Mouse (Mus musculus): ENCODE data around the gene Cycs. TPM values are rescaled to one million over a fixed set of nuclear protein-coding genes. Genes with fewer than 3 reads are reported as not detected.

The Cycs gene
- polyA plus RNA-seq (2012) = 3.7 and 6.4 TPM in 2 replicates

DNA sequence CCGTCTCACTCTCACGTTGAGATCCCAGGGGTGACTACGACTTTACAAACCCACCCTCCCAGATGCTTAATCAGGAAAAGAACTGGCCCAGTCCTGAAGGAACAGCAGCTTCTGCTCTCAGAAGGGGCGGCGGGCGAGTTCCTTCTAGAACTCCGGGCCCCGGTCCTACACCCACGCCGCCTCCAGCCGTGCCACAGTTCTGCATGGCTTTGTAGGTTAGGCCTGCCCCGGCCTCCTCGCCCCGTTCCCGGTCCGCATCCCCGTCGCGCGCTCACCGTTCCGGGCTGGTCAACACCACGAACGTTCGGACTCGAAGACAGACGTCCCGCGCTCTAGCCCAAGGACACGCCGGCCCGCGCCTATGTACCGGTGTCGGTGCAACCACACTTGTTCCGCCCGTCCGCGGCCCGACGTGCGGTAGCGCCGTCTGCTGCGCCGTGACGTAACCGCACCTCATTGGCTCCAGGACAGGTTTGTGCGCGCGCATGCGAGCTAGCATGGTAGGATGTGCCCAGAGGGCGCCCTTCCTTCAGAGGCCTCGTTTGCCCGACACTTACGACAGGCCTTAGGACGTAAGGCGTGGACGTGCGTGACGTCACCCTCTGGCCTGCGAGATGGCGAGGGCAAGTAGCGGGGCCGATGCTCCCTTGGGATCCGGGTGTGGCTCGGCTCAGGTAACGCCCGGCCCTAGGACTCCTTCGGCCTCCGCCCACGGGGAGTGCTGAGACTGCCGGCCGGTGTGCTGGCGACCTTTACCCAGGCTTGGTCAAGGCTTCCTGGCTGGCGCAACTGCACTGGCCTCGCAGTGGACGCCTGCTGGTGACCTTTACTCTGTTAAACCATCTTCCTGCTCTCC lies at the start of gene Cycs:
TSS of gene Cycs (minus strand) at position 398 of the 856 bp plus-strand sequence.
- TF ChIP-seq GATA1 (IDR thresholded peaks at IDR 0.05; ENCODE audit: low read length) = no peak

DNA sequence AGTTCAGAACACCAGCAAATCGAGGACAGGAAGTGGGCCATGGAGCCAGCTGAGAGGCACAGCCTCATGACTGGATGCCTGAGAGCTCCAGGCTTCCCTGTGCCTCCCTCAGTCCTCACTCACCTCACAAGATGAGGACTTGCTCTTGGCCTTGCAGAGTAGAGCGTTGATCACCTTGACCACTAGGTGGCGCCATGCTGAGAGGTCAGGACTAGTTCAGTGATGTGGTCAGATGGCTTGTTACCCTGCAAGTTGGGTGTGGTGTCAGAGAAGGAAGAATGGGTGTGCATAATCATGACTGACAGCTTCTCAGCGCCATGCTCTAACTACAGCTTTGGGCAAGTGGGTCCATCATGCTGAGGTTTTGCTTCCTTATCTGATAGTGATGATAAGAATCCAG lies 35.3 kb upstream of the Cycs start:
- no peak for TF ChIP-seq GATA1 (IDR thresholded peaks at IDR 0.05; ENCODE audit: low read length)

- TF ChIP-seq GATA1 (IDR thresholded peaks at IDR 0.05; ENCODE audit: low read length) = no peak
These were observed 32.2 kb upstream of the Cycs start for GRCm38 (mm10) chr6:50598560-50598959.

- no peak for TF ChIP-seq GATA1 (IDR thresholded peaks at IDR 0.05; ENCODE audit: low read length)
These were observed 30.2 kb upstream of the Cycs start, which contains the start of gene 4921507P07Rik for GRCm38 (mm10) chr6:50596301-50597211. TSS of gene 4921507P07Rik (minus strand) at chr6:50596632.

GRCm38 (mm10) chr6:50594372-50594771 lies 28.0 kb upstream of the Cycs start:
- TF ChIP-seq GATA1 (IDR thresholded peaks at IDR 0.05; ENCODE audit: low read length) = no peak

DNA sequence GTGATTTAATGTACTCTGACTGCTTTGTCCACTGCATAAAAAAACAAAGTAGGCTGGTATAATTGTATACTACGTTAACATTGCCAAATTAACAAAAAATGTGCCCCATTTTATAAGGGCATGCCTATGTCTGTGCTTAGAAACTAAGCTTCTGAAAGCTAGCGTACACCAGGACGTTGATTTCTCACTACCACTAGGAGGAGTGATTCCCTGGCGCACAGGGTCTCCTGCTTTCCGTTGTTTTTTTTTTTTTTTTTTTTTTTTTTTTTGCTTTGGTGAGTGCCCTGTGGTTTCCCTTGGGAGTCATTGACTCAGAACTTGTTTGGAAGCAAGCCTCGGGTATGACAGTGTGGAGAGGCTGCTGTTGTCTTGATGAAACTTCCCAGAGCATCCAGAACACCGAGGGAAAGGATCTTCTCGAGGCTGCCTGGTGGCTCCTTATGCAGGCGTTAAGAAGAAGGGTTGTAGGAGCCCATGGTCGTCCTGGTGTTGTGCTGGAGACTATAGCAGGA lies 27.1 kb upstream of the Cycs start:
- no peak for TF ChIP-seq GATA1 (IDR thresholded peaks at IDR 0.05; ENCODE audit: low read length)

DNA sequence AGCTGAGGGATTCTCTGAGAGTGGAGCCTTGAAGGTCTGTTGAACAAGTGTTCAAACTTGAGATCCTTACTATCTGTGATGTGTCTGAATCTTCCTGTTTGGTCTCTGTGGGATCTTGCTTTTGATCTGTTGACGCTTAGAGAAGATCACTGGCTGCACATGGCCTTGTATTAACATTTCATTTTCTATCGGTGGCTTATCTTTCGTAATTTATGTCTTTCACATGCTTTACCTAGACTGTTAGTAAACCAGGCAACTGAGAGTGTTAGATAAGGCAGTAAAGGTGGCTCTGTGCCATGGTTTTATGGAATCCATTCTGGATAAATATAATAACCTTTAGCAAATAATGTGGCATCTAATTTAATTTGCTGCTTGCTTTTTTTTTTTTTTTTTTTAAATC lies 23.9 kb upstream of the Cycs start:
- no peak for TF ChIP-seq GATA1 (IDR thresholded peaks at IDR 0.05; ENCODE audit: low read length)

- no peak for TF ChIP-seq GATA1 (IDR thresholded peaks at IDR 0.05; ENCODE audit: low read length)
These were observed 21.9 kb upstream of the Cycs start for GRCm38 (mm10) chr6:50588251-50588650.

GRCm38 (mm10) chr6:50587412-50587811 lies 21.1 kb upstream of the Cycs start:
- TF ChIP-seq GATA1 (IDR thresholded peaks at IDR 0.05; ENCODE audit: low read length) = no peak

DNA sequence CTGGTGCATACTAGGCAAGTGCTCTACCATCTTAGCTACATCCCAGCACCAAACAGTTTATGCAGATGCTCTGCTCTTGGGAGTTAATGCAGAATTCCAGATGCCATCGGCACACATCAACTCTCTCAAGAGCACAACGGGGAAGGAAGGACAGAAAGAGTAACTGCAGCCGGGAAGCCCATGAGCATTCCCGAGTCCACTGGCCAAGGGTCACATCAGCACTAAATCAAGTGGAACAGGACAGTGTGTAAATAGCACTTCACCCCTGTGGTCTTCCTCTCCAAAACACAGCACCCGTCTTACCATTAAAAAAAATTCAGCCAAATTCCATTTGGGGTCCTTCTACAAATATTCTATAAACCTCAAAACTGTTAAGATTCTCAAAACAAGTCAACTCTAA lies 20.0 kb upstream of the Cycs start:
- no peak for TF ChIP-seq GATA1 (IDR thresholded peaks at IDR 0.05; ENCODE audit: low read length)

- TF ChIP-seq GATA1 (IDR thresholded peaks at IDR 0.05; ENCODE audit: low read length) = no peak
These were observed 19.4 kb upstream of the Cycs start for GRCm38 (mm10) chr6:50585733-50586132.

GRCm38 (mm10) chr6:50571661-50572060 lies 5.3 kb upstream of the Cycs start:
- no peak for TF ChIP-seq GATA1 (IDR thresholded peaks at IDR 0.05; ENCODE audit: low read length)

- no peak for TF ChIP-seq GATA1 (IDR thresholded peaks at IDR 0.05; ENCODE audit: low read length)
These were observed 588 bp upstream of the Cycs start for GRCm38 (mm10) chr6:50566997-50567255.

- no peak for TF ChIP-seq GATA1 (IDR thresholded peaks at IDR 0.05; ENCODE audit: low read length)
These were observed 2.7 kb downstream of the Cycs start for GRCm38 (mm10) chr6:50563651-50564050.

DNA sequence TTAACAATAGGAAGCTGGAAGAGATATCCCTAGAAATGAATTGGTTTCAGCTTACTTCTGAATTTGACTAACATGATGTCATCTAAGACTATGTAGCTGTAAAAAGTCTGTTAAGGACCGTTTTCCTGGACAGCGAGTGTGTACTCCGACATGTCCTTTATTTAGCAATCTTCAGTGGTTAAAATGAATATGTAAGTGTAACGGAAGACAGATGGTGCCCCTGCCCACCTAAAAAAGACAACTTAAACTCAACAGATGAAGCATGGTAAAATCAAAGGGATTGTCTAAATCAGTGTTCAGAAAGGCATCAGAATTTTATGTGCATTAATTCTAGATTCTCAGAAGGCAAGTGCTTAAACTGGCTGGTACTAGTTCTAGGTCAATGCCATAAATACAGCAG lies 3.9 kb downstream of the Cycs start:
- TF ChIP-seq GATA1 (IDR thresholded peaks at IDR 0.05; ENCODE audit: low read length) = no peak

DNA sequence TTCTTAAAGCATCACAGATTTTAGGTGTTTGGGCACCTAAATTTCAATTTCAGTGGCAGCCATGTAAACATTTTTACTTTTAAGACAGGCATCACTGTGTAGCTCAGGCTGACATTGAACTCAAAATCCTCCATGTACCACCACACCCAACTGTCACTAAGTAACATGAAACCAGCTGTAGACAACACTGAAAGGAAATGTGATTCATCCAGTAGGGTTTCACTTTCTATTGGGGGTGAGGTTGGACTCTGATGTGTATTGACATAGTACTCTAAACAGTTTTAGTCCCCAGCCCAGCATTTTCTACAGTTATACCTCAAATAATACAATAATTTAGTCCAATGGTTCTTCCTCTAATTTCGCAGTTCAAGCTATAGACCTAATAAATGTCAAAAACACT lies 5.6 kb downstream of the Cycs start:
- TF ChIP-seq GATA1 (IDR thresholded peaks at IDR 0.05; ENCODE audit: low read length) = no peak
